Comparison of ENCODE assay signal across 20 mouse cellular contexts in genomic region chr10:61968003-61968553, GRCm38 (mm10). TPM values are rescaled to one million over a fixed set of nuclear protein-coding genes. Genes with fewer than 3 reads are reported as not detected.
A peak's percentile ranks its signal among the peaks of the same experiment; 100 is the strongest.
DNase-seq lines count a peak whose midpoint lies in the region; ATAC-seq and TF ChIP-seq lines count a peak whose summit lies in the region.
"Had no signal": no experiment of that assay in that cellular context is flagged by ENCODE, and none has a peak within 500 bp of the region (broad histone marks: within the 10 kb centered on the region; RNA-seq: fewer than 3 reads in every experiment).

No protein-coding gene starts in this region.

- H3K4me3 ChIP-seq in heart, embryonic 12.5 days = no peak overlapping the region
- H3K4me3 ChIP-seq in heart, postnatal 0 days (ENCODE audit: low read depth, low read length) = no peak overlapping the region
- H3K4me3 ChIP-seq: embryonic facial prominence, embryonic 15.5 days; erythroblast, embryonic 14.5 days; forebrain, embryonic 10.5 days; gastrocnemius, adult 2 months; hindbrain, embryonic 15.5 days had no signal

- peaks cover 60% of the 10 kb centered on the region for H3K4me1 ChIP-seq in heart, embryonic 12.5 days (replicated peaks)
- H3K4me1 ChIP-seq in heart, postnatal 0 days (ENCODE audit: control insufficient read depth, insufficient read depth) = no peaks in the 10 kb centered on the region

- H3K4me2 ChIP-seq in heart, embryonic 12.5 days = no peak overlapping the region
- no peak overlapping the region for H3K4me2 ChIP-seq in heart, postnatal 0 days (ENCODE audit: low read depth, low read length)
- H3K4me2 ChIP-seq: embryonic facial prominence, embryonic 15.5 days; hindbrain, embryonic 15.5 days had no signal

- no peaks in the 10 kb centered on the region for H3K36me3 ChIP-seq in heart, embryonic 12.5 days
- H3K36me3 ChIP-seq in heart, postnatal 0 days (replicated peaks; ENCODE audit: control insufficient read depth, insufficient read depth, low read length) = no peaks in the 10 kb centered on the region
- H3K36me3 ChIP-seq: embryonic facial prominence, embryonic 15.5 days; forebrain, embryonic 10.5 days; hindbrain, embryonic 15.5 days had no signal

- no peak for TF ChIP-seq EP300 in heart, postnatal 0 days (IDR thresholded peaks at IDR 0.05; ENCODE audit: low read depth)

- ATAC-seq in heart, embryonic 12.5 days (ENCODE audit: insufficient number of reproducible peaks, low FRiP score) = peak; percentile 44; the same call in 1 of the 2 replicates
- ATAC-seq in heart, postnatal 0 days (ENCODE audit: insufficient read depth, low read depth) = peak; percentile 67
- ATAC-seq in common myeloid progenitor, adult 5-6 weeks (replicated peaks; ENCODE audit: low read depth, poor library complexity, severe bottlenecking) = peak; percentile 36; the same call in 1 of the 2 replicates
- ATAC-seq: forebrain, embryonic 14.5 days; intestine, embryonic 16.5 days had no signal

- H3K9ac ChIP-seq in heart, embryonic 12.5 days = no peak overlapping the region
- no peak overlapping the region for H3K9ac ChIP-seq in heart, postnatal 0 days (replicated peaks; ENCODE audit: low read depth, low read length)
- H3K9ac ChIP-seq: embryonic facial prominence, embryonic 15.5 days; hindbrain, embryonic 15.5 days had no signal

- no peak for TF ChIP-seq CTCF in heart, postnatal 0 days (IDR thresholded peaks at IDR 0.05; ENCODE audit: low read depth)

- H3K9me3 ChIP-seq in heart, embryonic 12.5 days (replicated peaks) = no peaks in the 10 kb centered on the region
- no peaks in the 10 kb centered on the region for H3K9me3 ChIP-seq in heart, postnatal 0 days (replicated peaks; ENCODE audit: control insufficient read depth, low read length)
- H3K9me3 ChIP-seq: embryonic facial prominence, embryonic 15.5 days; forebrain, embryonic 10.5 days; hindbrain, embryonic 15.5 days had no signal

- H3K27me3 ChIP-seq in heart, embryonic 12.5 days (replicated peaks) = no peaks in the 10 kb centered on the region
- H3K27me3 ChIP-seq in heart, postnatal 0 days (ENCODE audit: control insufficient read depth, insufficient read depth, low read length) = 0 out of 2 replicates have a peak, but pooled peaks cover 5% of the 10 kb centered on the region
- H3K27me3 ChIP-seq: embryonic facial prominence, embryonic 15.5 days had no signal

- WGBS in heart, embryonic 12.5 days = 41% methylated on average over 7 of the region's 7 CpGs
- 36% methylated on average over 7 of the region's 7 CpGs for WGBS in heart, postnatal 0 days

- peak overlapping the region; percentile 27 for H3K27ac ChIP-seq in heart, embryonic 12.5 days (ENCODE audit: poor library complexity, severe bottlenecking)
- no peak overlapping the region for H3K27ac ChIP-seq in heart, postnatal 0 days (ENCODE audit: low read depth)
- H3K27ac ChIP-seq: embryonic facial prominence, embryonic 15.5 days; forebrain, embryonic 10.5 days; gastrocnemius, adult 2 months; hindbrain, embryonic 15.5 days had no signal

- DNase-seq in heart, postnatal 25 days (ENCODE audit: low spot score) = no peak
- DNase-seq in heart, postnatal 0 days (ENCODE audit: low spot score) = no peak
- no peak for DNase-seq in heart, postnatal 36 days
- DNase-seq in cerebellum, adult 11-12 months = no peak
- DNase-seq: adrenal gland, adult 2 months; adrenal gland, postnatal 25 days; cerebellum, adult 2 months; cerebellum, postnatal 10 days; embryo, embryonic 11 days; gastrocnemius, adult 2 months; gastrocnemius, postnatal 25 days; kidney, adult 2 months had no signal

- intact Hi-C loops in heart, postnatal 25 days (cut with DNase I) = no loop called here
- intact Hi-C loops in heart, postnatal 36 days (cut with DNase I) = no loop called here

RNA-seq across cellular contexts. Expression of gene Col13a1, which starts 10.8 kb away (rescaled TPM):
- polyA plus RNA-seq in heart, embryonic 12.5 days (2016; fragmentation: Nextera tagmentation; extraction: Ambion mirVana) = 20.6 and 24.2 TPM in 2 replicates
- under 1 TPM; 0.78 to 0.86 TPM for total RNA-seq in heart, postnatal 25 days (2021)
- 6.5 and 11.7 TPM in 2 replicates for total RNA-seq in heart, postnatal 0 days (2014; rRNA removed; ENCODE audit: low replicate concordance)
- polyA plus RNA-seq in heart, postnatal 0 days (2015; fragmentation: Nextera tagmentation; extraction: Ambion mirVana) = 2.3 and 2.5 TPM in 2 replicates
- total RNA-seq in heart, postnatal 36 days (2021) = under 1 TPM; 0.65 to 0.97 TPM
- total RNA-seq in common myeloid progenitor, adult 5-6 weeks (2017) = not detected in 2 replicates
